Mouse (Mus musculus) intestine, postnatal 0 days (tissue): Measurements from ENCODE around the gene Gm21818. TPM values are rescaled to one million over a fixed set of nuclear protein-coding genes. Genes with fewer than 3 reads are reported as not detected.
"Not testable (repeated sequence)": the region's sequence is repeated elsewhere in the genome, so short reads cannot be mapped to it uniquely, and the experiment has no call there.

Source experiments
- ATAC-seq: fragments of 200-750 bp; cut with Nextera tagmentation; 2 replicates; pipeline ENCODE4 v1.8.0; 2017; ENCODE audit warnings: mild to moderate bottlenecking, moderate TSS enrichment, moderate library complexity
- H3K27ac ChIP-seq: fragments of 300-500 bp; sonication (generic); 2 replicates; pipeline ENCODE4 v1.5.1; 2014; ENCODE audit warnings: mild to moderate bottlenecking, low read depth, low read length, moderate library complexity
- H3K27me3 ChIP-seq: fragments of 300-500 bp; sonication (generic); replicated peaks from 2 replicates; pipeline ENCODE4 v1.6.1; 2014; ENCODE audit warnings: low read length, mixed read lengths; ENCODE audit not compliant: control insufficient read depth, insufficient read depth
- H3K36me3 ChIP-seq: fragments of 300-500 bp; sonication (generic); 2 replicates; pipeline ENCODE4 v1.6.1; 2014; ENCODE audit warnings: mild to moderate bottlenecking, moderate library complexity; ENCODE audit not compliant: control insufficient read depth, insufficient read depth
- H3K4me1 ChIP-seq: fragments of 300-500 bp; sonication (generic); replicated peaks from 2 replicates; pipeline ENCODE4 v1.6.1; 2014; ENCODE audit warnings: antibody characterized with exemption, low read length, mixed read lengths; ENCODE audit not compliant: control insufficient read depth, insufficient read depth
- H3K4me2 ChIP-seq: fragments of 300-500 bp; sonication (generic); replicated peaks from 2 replicates; pipeline ENCODE4 v1.6.1; 2014; ENCODE audit warnings: low read depth, mild to moderate bottlenecking, moderate library complexity
- H3K4me3 ChIP-seq: fragments of 300-500 bp; sonication (generic); 2 replicates; pipeline ENCODE4 v1.5.1; 2014; ENCODE audit warnings: low read depth, low read length
- H3K9ac ChIP-seq: fragments of 300-500 bp; sonication (generic); 2 replicates; pipeline ENCODE4 v1.6.1; 2014; ENCODE audit warnings: mild to moderate bottlenecking, low read depth, low read length
- H3K9me3 ChIP-seq: fragments of 300-500 bp; sonication (generic); 2 replicates; pipeline ENCODE4 v1.6.1; 2016; ENCODE audit warnings: mixed run types; ENCODE audit not compliant: control insufficient read depth
- WGBS: fragments of 180-500 bp; shearing (Covaris S2); extraction: QIAGEN DNeasy Blood & Tissue Kit; methylation state at CpG from one replicate; pipeline ENCODE4 v1.1.7; 2014; 5-methylcytosine and 5-hydroxymethylcytosine counted together
- polyA plus RNA-seq: library from polyadenylated mRNA; unstranded; fragments of >200 nt; fragmentation: Nextera tagmentation; extraction: Ambion mirVana; gene quantifications from 2 replicates; pipeline ENCODE4 v1.2.1, GENCODE M21; 2015

Gm21818 gene
- polyA plus RNA-seq, 1 experiment from 2014 or later: not detected

- not testable (repeated sequence) for H3K27me3 ChIP-seq, H3K9ac ChIP-seq, H3K4me2 ChIP-seq, H3K4me3 ChIP-seq, H3K9me3 ChIP-seq, H3K36me3 ChIP-seq, ATAC-seq, H3K4me1 ChIP-seq, H3K27ac ChIP-seq
- WGBS: 93% methylated on average over 16 of the region's 25 CpGs
Measured at GRCm38 (mm10) chr13:120223012-120223659, 50.9 kb downstream of the Gm21818 start.

Other genes starting within 250 kb of the Gm21818 start
- not detected in 2 replicates for gene Gm21761, start 243.2 kb upstream of the Gm21818 start, polyA plus RNA-seq
- not detected in 2 replicates for gene B020031M17Rik, start 221.6 kb upstream of the Gm21818 start, polyA plus RNA-seq
- not detected in 2 replicates for gene Gm36079, start 145.4 kb upstream of the Gm21818 start, polyA plus RNA-seq
- gene Gm21188, start 120.2 kb upstream of the Gm21818 start, polyA plus RNA-seq: 0.10 TPM in 1 of 2 replicates, not detected in the other
- gene Gm20767, start 32.2 kb upstream of the Gm21818 start, polyA plus RNA-seq: not detected in 2 replicates
- gene Gm21762, start 43.5 kb downstream of the Gm21818 start, polyA plus RNA-seq: not detected in 2 replicates
- gene Gm21731, start 66.7 kb downstream of the Gm21818 start, polyA plus RNA-seq: not detected in 2 replicates
- gene AF067061, start 90.7 kb downstream of the Gm21818 start, polyA plus RNA-seq: not detected in 2 replicates
- gene BC147527, start 128.0 kb downstream of the Gm21818 start, polyA plus RNA-seq: 0.33 and 0.35 TPM in 2 replicates
- gene Tcstv3, start 144.4 kb downstream of the Gm21818 start, polyA plus RNA-seq: not detected in 2 replicates